Mouse (Mus musculus): ENCODE measurements around the gene Hapln2.

DNA sequence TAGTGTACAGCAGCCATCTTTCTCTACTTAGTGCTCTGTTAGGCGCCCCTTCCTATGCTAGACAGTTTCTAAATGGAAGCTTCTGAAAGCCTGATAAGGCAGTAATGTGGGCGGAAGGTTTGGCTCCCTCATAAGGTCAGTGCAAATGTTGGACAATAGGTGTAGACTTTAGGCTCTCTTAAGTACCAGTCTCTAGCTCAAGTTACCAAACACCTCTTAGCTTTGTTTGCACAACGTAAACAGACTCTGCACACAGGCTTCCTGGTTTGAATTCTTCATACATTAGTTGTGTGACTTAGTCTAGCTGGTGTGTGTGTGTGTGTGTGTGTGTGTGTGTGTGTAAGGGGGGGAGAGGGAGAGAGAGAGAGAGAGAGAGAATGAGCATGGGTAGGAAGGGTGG lies 22.1 kb upstream of the Hapln2 start:
- TF ChIP-seq ZC3H11A (IDR thresholded peaks at IDR 0.05; ENCODE audit: borderline replicate concordance, low read depth, low read length) (no peak), CHD2 (IDR thresholded peaks at IDR 0.05; ENCODE audit: low read depth, low read length) (no peak), ZNF384 (IDR thresholded peaks at IDR 0.05; ENCODE audit: low read depth, low read length) (no peak)
